Mouse (Mus musculus) lung, embryonic 14.5 days (tissue): ENCODE results near the gene Hadhb. TPM values are rescaled to one million over a fixed set of nuclear protein-coding genes. Genes with fewer than 3 reads are reported as not detected.
A peak's percentile ranks its signal among the peaks of the same experiment; 100 is the strongest.

Experiments
- ATAC-seq: fragments of 200-750 bp; cut with Nextera tagmentation; 2 replicates; pipeline ENCODE4 v1.8.0; 2017; ENCODE audit warnings: mild to moderate bottlenecking, moderate TSS enrichment, moderate library complexity; ENCODE audit not compliant: insufficient read depth
- DNase-seq: peaks from one replicate; pipeline ENCODE4 v3.0.0-alpha.2; 2015
- H3K27ac ChIP-seq: fragments of 300-500 bp; sonication (generic); 2 replicates; pipeline ENCODE4 v1.5.1; 2014; ENCODE audit warnings: low read depth, mild to moderate bottlenecking, moderate library complexity
- H3K27me3 ChIP-seq: fragments of 300-500 bp; sonication (generic); 2 replicates; pipeline ENCODE4 v1.6.1; 2014; ENCODE audit warnings: low read length, control low read depth; ENCODE audit not compliant: insufficient read depth
- H3K36me3 ChIP-seq: fragments of 300-500 bp; sonication (generic); 2 replicates; pipeline ENCODE4 v1.6.1; 2014; ENCODE audit warnings: control low read depth; ENCODE audit not compliant: insufficient read depth
- H3K4me1 ChIP-seq: fragments of 300-500 bp; sonication (generic); 2 replicates; pipeline ENCODE4 v1.6.1; 2014; ENCODE audit warnings: antibody characterized with exemption, control low read depth; ENCODE audit not compliant: insufficient read depth
- H3K4me2 ChIP-seq: fragments of 300-500 bp; sonication (generic); 2 replicates; pipeline ENCODE4 v1.6.1; 2014; ENCODE audit warnings: mild to moderate bottlenecking
- H3K4me3 ChIP-seq: fragments of 300-500 bp; sonication (generic); 2 replicates; pipeline ENCODE4 v1.5.1; 2014; ENCODE audit warnings: low read depth, low read length
- H3K9ac ChIP-seq: fragments of 300-500 bp; sonication (generic); 2 replicates; pipeline ENCODE4 v1.6.1; 2014
- H3K9me3 ChIP-seq: fragments of 300-500 bp; sonication (generic); 2 replicates; pipeline ENCODE4 v1.6.1; 2016; ENCODE audit warnings: low read depth, low read length, control low read depth
- CTCF ChIP-seq: IDR thresholded peaks from 2 replicates; pipeline ENCODE4 v1.5.1; 2016; ENCODE audit warnings: antibody characterized with exemption, low read depth
- WGBS: fragments of 180-500 bp; shearing (Covaris S2); extraction: QIAGEN DNeasy Blood & Tissue Kit; methylation state at CpG from one replicate; pipeline ENCODE4 v1.1.7; 2014; 5-methylcytosine and 5-hydroxymethylcytosine counted together
- polyA plus RNA-seq: library from polyadenylated mRNA; unstranded; fragments of >200 nt; fragmentation: Nextera tagmentation; extraction: Ambion mirVana; gene quantifications from 2 replicates; pipeline ENCODE4 v1.2.1, GENCODE M21; 2014

The Hadhb gene
- polyA plus RNA-seq, 1 experiment from 2014 or later: 124 TPM

- peak overlapping the region; percentile 82 for H3K9ac ChIP-seq
- peak overlapping the region; percentile 79; the same call in 1 of the 2 replicates for H3K27ac ChIP-seq
- peak overlapping the region; percentile 84 for H3K4me2 ChIP-seq
- 26% methylated on average over 13 of the region's 13 CpGs for WGBS
- DNase-seq (peak; percentile 29), ATAC-seq (no peak)
- 0 out of 2 replicates have a peak, but pooled peaks cover 6% of the 10 kb centered on the region for H3K36me3 ChIP-seq
- TF ChIP-seq CTCF: no peak
- H3K4me3 ChIP-seq: peak overlapping the region; percentile 79
- no peaks in the 10 kb centered on the region for H3K27me3 ChIP-seq
- H3K9me3 ChIP-seq: no peaks in the 10 kb centered on the region
- peaks cover 3% of the 10 kb centered on the region; the same call in 1 of the 2 replicates for H3K4me1 ChIP-seq
Observed at GRCm38 (mm10) chr5:30155821-30156629, 977 bp downstream of the Hadhb start.

DNA sequence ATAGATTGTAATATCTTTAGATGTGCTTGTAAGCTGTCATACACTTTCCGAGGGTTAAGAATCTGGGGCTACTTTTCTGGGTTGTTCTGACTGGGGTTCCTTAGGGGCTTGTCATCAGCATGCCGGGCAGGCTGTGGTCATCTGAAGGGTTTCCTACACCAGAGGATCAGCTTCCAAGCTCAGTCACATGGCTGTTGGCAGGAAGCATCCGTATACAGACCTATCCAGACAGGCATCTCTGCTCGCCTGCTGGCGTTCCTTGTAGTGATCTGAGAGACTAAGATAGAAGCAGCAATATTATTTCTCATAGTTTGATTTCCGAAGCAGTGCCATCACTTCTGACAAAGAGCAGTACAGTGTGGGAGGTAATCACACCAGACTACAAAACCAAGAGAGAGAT is 4.6 kb downstream of the Hadhb start:
- TF ChIP-seq CTCF: no peak
- Histone ChIP-seq H3K4me3 (no peak overlapping the region), H3K4me2 (no peak overlapping the region), H3K4me1 (peaks cover 3% of the 10 kb centered on the region; the same call in 1 of the 2 replicates), H3K27me3 (no peaks in the 10 kb centered on the region), H3K9ac (no peak overlapping the region), H3K27ac (no peak overlapping the region), H3K9me3 (no peaks in the 10 kb centered on the region), H3K36me3 (0 out of 2 replicates have a peak, but pooled peaks cover 7% of the 10 kb centered on the region)
- 79% methylated on average over 6 of the region's 6 CpGs for WGBS
- DNase-seq (no peak), ATAC-seq (no peak)

GRCm38 (mm10) chr5:30161836-30162235 is 6.8 kb downstream of the Hadhb start:
- TF ChIP-seq CTCF: no peak
- no peak overlapping the region for H3K9ac ChIP-seq
- H3K9me3 ChIP-seq: no peaks in the 10 kb centered on the region

GRCm38 (mm10) chr5:30162339-30162738 is 7.3 kb downstream of the Hadhb start:
- 67% methylated on average over 6 of the region's 6 CpGs for WGBS
- no peaks in the 10 kb centered on the region for H3K4me1 ChIP-seq
- no peak overlapping the region for H3K4me2 ChIP-seq

More at GRCm38 (mm10) chr5:30161836-30162235, 6.8 kb downstream of the Hadhb start:
- no peak for ATAC-seq
- Histone ChIP-seq H3K27ac (no peak overlapping the region), H3K27me3 (no peaks in the 10 kb centered on the region), H3K4me3 (no peak overlapping the region), H3K4me1 (no peaks in the 10 kb centered on the region; the same call in 1 of the 2 replicates), H3K36me3 (peaks cover 15% of the 10 kb centered on the region; the same call in 1 of the 2 replicates), H3K4me2 (no peak overlapping the region)
- 92% methylated on average over 1 of the region's 1 CpGs for WGBS
- no peak for DNase-seq

GRCm38 (mm10) chr5:30165234-30165946 is 10.3 kb downstream of the Hadhb start:
- no peak overlapping the region for H3K9ac ChIP-seq
- no peak for ATAC-seq
- no peak overlapping the region for H3K4me3 ChIP-seq
- DNase-seq: no peak
- H3K36me3 ChIP-seq: peaks cover 41% of the 10 kb centered on the region
- no peaks in the 10 kb centered on the region for H3K9me3 ChIP-seq
- no peaks in the 10 kb centered on the region for H3K4me1 ChIP-seq
- no peak overlapping the region for H3K27ac ChIP-seq
- 86% methylated on average over 5 of the region's 5 CpGs for WGBS
- no peak for TF ChIP-seq CTCF
- no peak overlapping the region for H3K4me2 ChIP-seq
- H3K27me3 ChIP-seq: no peaks in the 10 kb centered on the region

More at GRCm38 (mm10) chr5:30162339-30162738, 7.3 kb downstream of the Hadhb start:
- Histone ChIP-seq H3K27ac (no peak overlapping the region), H3K36me3 (peaks cover 15% of the 10 kb centered on the region; the same call in 1 of the 2 replicates), H3K9me3 (no peaks in the 10 kb centered on the region), H3K27me3 (no peaks in the 10 kb centered on the region), H3K9ac (no peak overlapping the region), H3K4me3 (no peak overlapping the region)
- TF ChIP-seq CTCF: no peak
- ATAC-seq (no peak), DNase-seq (no peak)

DNA sequence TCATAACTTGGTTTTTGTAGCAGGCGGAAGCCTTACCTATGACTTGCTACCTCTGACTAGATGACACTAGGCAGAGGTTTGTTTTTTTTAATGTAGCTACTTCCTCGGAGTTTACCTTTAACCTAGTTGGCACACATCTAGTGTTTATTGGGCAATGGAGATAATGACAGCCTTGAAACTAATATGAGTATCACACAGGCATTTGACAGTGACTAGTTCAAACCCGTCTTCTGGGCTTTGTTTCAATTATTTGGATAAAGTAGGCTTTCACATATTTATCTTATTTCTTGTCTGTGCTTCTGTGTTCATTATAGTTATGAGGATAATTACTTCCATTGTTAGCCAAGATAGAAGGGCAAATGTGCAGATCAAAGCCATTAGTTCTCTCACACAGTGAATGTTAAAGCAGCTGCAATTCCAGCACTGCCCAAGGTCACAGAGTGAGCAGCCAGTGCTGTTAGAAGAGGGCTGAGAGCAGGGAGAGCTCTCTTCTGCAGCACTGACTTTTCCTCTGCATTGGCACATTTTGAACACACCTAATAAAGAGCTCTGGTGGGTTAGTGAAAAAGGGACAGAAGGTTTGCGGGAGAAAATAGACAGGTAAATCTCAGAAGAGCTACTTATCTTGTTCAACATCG is 15.4 kb downstream of the Hadhb start:
- H3K27ac ChIP-seq: no peak overlapping the region
- WGBS: 75% methylated on average over 5 of the region's 5 CpGs
- H3K36me3 ChIP-seq: peaks cover 70% of the 10 kb centered on the region
- no peaks in the 10 kb centered on the region for H3K27me3 ChIP-seq
- H3K9me3 ChIP-seq: no peaks in the 10 kb centered on the region
- DNase-seq (no peak), ATAC-seq (no peak)
- no peak for TF ChIP-seq CTCF
- no peak overlapping the region for H3K4me2 ChIP-seq
- H3K4me1 ChIP-seq: no peaks in the 10 kb centered on the region
- no peak overlapping the region for H3K9ac ChIP-seq
- H3K4me3 ChIP-seq: no peak overlapping the region
